Mouse (Mus musculus): ENCODE measurements around the gene Entpd1.

DNA sequence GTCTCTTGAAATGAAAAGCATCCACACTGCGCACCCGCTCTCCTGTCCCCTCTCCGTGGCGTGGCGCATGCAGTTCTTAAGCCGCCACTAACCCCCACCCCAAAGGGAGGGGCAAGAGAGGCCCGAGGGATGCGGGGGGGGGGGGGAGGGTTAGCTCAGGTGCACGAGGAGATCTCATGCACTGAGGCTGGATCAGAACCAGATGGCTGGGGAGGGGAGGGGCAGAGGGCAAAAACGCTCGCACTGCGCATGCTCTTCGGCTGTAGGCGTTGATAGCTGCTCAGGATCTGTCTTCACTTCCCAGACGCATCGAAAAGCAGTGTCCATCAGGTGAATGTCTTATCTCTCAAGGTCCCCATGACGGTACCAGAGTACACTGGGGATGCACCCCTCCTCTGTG, 136.4 kb downstream of the Entpd1 start, which contains the start of gene Cc2d2b:
- no peak for TF ChIP-seq CTCF (IDR thresholded peaks at IDR 0.05; ENCODE audit: control insufficient read depth, insufficient read depth, low read length)
- no peak for TF ChIP-seq POLR2A (IDR thresholded peaks at IDR 0.05; ENCODE audit: borderline replicate concordance, control insufficient read depth, low read depth, low read length)
